Mouse (Mus musculus): ENCODE data around the gene Katna1.
"Not testable (repeated sequence)": the region's sequence is repeated elsewhere in the genome, so short reads cannot be mapped to it uniquely, and the experiment has no call there.

The Katna1 gene

DNA sequence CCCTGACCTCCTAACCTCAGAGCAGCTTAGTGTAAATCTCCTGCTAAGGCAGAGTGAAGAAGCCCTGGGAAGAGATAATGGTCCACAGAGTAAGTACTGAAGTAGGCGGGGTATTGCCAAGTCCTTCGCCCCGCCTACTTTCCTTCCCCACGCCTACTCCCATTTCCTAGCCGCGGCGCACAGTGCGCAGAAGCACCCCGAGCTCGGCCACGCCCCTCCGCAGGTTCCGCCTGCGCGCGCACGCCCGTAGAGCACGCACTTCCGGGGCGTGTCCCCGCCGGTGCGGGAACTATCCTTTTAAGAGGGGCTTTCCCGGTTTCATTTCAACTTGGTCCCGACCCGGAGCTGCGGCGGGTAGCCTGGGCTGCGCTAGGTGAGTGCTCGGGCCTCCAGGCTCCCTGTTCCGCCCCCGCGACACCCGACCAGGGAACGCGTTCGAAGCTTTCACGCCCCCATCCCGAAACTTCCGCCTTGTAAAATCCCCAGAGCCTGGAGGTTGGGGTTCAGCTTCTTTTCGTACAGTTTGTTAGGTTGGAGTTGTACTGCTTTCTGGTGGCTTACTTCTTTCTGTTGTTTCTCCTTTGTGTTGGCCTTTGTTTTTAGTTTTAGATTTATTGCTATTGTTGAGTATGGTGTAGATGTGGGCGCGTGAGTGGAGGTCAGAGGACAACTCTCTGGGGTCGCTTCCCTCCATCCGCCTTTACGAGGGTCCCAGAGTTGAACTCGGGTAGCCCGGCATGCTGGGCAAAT lies at the start of gene Katna1:
Katna1 (plus strand) TSS at position 250 of the 750 bp plus-strand sequence.
- DNase-seq: peak; percentile 86

DNA sequence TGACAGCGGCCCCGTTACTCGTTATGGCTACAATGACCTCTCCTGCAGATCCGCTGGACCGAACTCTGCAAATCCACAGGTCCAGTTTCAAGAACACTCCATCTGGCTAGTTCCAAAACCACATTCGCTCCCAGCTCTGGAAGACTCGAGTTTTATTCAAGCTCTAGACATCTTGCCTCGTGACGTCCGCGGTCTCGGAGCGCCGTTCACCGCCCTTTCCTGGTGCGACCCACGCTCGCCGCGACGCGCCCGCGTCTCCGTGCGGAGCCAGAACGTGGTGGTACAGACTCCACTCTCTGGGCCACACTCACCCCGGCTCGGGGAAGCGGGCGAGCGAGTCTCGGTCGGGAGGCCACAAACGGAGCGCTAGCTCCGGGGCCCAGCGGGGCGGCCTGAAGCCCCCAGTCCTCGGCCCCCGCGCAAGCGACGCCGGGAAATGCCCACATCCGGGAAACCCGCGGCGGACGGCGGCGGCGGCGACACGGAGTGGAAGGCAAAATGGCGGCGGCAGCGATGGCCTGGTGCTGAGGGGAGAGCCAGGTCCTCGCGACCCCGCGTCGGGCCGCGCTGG lies 45.0 kb upstream of the Katna1 start, which contains the start of the genes Pcmt1 and Lats1:
Pcmt1 (minus strand) TSS at position 406 of the 571 bp plus-strand sequence.
Lats1 (plus strand) TSS at position 484 of the 571 bp plus-strand sequence.
- DNase-seq: peak; percentile 80

DNA sequence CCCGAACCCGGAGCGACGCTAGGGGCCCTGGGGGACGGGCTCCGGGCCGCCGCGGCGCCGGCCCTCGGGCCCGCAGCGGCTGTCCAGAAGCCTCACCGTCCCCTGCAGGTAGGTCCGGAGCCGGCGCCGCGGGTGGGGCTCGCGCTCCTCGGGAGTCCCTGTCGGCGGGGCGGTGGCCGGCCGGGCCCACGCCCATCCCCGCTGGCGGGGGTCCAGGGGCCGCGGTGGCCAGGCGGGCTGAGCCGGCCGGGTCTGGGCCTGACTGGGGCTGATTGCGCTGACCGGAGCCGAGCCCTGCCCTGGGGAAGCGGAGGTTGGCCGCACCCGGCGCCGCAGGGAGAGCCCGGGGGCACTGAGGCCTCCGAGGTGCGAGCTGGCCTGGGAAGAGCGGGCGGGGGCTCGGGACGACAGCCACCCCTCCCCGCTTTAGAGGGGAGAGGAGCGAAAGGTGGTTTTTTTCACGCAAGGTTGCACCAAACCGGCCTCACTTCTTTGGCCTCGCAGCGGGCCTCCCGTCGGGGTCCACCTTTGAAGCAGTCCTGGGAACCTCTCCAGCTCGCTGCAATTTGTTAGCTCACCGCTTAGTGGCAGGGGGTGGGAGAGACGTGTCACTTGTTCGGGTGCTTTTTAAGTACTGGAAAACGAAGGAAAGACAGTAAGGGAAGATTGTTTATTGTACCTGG lies 44.3 kb upstream of the Katna1 start:
- DNase-seq: peak; percentile 73

DNA sequence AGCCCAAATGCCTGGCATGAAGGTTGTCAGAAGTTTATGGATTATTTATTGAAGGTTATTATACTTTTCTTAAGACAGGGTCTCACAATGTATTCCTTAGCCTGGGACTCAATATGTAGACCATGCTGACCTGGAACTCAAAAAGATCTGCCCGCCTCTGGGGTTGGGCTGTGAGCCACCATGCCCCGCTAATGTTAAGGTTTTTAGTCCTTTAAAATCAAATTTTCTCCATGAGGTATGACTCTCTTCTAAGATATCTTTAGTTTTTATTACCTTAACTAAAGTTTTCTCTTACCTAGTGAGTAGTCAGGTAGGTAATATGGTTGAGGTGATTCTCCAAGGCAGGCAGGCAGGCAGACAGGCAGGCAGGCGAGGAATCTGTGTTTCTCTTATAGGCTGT lies 43.6 kb upstream of the Katna1 start:
- DNase-seq: no peak

DNA sequence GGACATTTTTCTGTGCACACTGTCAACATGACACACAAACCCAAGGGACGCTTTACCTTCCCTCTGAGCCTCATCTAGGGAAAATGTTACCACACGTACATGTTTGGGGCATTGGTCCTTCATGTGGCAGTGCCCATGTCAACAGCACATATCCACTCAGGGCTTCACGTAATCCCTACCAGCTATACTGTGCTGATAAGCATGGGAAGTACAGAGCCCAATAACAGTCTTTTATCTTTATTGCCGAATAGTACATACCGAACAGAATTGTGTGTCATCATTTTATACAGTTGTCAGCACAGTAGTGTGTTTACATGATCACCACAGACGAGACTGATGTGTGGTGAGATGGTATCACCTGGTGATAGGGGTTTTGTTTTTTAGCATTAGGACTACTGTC lies 38.9 kb upstream of the Katna1 start:
- DNase-seq: no peak

DNA sequence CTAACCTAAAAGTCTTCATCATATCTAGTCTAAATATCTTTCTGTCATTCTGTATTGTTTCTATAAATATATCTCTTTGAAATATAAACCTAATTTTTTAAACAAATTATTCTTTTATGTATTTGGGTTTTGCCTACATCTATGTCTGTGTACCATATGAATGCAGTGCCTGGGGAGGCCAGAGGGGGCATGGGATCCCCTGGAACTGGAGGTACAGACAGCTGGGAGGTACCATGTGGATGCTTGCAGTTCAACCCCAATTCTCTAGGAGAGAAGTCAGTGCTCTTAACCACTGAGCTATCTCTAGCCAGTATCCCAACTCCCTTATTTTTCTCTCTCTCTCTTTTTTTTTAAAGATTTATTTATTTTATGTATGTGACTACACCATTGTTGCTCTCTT lies 30.5 kb upstream of the Katna1 start:
- no peak for DNase-seq

DNA sequence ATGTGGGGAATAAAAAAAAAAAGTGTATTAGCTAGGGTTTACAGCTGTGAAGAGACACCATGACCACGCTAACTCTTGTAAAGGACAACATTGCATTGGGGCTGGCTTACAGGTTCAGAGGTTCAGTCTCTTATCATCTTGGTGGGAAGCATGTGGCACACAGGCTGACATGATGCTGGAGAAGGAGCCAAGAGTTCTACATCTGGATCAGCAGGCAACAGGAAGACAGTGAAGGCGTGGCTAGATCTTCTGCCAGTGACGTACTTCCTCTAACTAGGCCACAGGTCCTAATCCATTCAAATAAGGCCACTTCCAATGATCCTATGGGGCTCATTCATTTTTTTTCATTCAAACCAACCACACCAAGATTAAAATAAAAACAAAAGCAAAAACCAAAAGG lies 25.7 kb upstream of the Katna1 start:
- DNase-seq: no peak

DNA sequence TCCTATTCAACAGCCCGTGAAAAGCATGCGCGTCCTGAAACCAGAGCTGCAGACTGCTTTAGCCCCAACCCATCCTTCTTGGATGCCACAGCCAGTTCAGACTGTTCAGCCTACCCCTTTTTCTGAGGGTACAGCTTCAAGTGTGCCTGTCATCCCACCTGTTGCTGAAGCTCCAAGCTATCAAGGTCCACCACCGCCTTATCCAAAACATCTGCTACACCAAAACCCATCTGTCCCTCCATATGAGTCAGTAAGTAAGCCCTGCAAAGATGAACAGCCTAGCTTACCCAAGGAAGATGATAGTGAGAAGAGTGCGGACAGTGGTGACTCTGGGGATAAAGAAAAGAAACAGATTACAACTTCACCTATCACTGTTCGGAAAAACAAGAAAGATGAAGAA lies 23.2 kb upstream of the Katna1 start:
- no peak for DNase-seq

DNA sequence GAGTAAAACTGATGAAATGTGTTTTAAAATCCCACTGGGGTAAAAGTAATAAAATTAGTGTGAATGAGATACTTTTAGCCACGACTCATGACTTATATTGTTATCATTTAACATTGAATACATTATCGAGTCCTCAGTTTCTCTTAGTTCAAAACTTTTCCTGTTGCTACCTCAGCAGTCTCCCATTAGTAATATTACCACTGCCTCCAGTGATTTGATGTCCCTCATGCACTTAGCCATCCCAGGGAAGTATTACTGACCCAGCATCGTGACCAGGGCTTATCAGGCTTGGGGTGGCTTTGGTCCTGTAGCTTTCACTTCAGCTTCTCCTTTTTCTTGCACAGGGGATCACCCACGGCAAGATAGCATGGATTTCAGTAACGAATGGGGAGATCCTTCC lies 15.7 kb upstream of the Katna1 start:
- no peak for DNase-seq

DNA sequence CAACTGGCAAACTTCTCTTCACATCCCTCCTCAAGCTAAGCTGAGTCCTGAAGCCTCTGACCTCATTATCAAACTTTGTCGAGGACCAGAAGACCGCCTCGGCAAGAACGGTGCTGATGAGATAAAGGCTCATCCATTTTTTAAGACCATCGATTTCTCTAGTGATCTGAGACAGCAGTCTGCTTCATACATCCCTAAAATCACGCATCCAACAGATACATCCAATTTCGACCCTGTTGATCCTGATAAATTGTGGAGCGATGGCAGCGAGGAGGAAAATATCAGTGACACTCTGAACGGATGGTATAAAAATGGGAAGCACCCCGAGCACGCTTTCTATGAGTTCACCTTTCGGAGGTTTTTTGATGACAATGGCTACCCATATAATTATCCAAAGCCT lies 13.3 kb upstream of the Katna1 start:
- DNase-seq: no peak

DNA sequence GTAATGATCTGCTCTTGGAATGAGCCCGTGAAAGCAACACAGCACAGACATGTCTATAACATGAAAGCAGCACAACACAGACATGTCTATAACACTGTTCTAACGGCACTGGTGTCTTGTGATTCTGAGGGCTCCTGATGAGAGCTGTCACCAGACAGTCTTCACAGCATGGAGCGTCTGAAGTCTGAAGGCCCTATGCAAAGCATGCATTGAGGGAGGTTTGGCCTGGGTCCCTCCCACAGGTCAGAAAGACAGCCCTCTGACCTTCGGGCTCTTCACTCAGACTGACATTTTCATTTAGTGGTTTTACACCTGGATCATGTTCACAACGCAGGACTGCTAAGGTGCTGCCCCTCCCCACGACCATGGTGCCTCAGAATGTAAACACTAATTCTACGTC lies 10.7 kb upstream of the Katna1 start:
- no peak for DNase-seq

DNA sequence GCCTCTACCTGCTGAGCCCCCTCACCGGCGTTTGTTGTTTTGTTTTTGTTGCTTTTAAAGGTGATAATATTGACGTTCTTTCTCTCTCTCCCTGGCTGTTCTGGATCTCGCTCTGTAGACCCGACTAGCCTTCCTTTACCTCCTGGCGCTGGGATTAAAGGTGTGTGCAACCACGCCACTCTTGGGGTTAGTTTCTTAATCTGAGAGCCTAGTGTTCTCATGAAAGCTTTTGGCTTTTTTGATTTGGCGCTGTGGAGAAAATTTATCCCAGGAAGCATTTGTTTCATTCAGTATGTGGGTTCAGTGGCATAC lies 657 bp downstream of the Katna1 start:
- DNase-seq: no peak

DNA sequence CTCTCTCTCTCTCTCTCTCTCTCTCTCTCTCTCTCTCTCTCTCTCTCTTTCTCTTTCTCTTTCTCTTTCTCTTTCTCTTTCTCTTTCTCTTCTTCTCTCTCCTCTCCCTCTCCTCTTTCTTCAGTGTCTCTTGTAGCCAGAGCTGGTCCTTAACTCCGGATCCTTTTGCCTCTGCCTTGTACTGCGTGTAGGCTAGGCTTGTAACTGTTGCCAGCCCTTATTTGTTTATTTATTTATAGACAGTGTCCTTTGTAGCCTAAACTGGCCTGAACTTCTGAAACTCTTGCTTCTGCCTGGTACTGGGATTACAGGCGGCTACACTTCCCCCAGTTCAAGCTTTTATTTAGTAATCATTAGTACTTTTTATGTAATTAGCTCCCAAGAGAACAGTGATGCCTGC lies 1.2 kb downstream of the Katna1 start:
- DNase-seq: no peak

DNA sequence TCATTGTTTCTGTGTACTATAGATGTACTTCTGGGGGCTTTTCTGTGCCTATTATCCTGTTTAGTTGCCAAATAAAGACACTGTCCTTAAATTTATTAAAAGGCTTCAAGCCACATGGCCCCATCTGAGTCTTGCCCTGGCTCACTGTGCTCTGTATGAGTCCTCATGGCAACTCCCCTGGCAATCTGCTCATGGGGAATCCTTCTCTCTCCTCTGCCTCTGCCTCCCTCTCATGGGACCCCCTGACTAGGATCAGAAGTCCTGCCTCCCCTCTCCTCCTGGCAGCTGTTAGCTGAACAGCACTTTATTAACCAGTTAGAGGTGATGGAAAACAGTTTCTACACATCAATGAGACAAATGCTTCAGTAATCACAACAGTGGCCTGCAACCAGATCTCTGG lies 5.8 kb downstream of the Katna1 start:
- DNase-seq: no peak

DNA sequence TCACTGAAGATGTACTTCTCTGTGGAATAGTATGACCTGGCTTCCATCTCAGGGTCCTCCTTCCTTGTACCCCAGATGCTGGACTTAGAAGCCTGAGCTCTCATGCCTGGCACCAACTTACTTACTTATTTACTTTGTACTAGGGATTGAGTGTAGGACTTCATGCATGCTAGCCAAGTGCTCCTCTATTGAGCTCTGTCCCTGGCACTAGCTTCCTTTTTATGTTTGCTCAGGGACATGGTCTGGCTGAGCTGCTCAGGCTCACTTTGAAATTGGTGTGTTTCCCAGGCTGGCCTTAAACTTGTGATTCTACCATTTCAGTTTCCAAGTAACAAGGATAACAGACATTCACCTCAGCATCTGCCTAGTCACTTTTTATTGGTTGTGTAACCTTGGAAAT lies 11.3 kb downstream of the Katna1 start:
- no peak for DNase-seq

DNA sequence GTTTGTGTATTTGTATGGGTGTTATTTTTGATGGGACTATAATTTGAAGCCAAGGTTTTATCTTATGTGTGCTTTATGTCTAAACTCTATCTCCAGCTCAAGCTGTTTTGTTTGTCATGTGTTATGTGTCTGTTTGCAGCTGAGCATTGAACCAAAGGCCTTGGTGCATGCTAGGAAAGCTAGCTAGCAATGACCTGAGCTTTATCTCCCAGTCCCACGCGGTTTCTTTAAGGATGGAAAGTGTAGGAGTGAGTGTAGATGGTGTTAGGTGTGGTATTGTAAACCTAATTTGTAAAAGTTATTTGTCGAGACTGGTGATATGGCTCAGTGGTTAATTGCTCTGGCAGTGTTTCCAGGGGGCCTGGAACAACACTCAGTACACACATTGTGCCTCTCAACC lies 12.1 kb downstream of the Katna1 start:
- no peak for DNase-seq

DNA sequence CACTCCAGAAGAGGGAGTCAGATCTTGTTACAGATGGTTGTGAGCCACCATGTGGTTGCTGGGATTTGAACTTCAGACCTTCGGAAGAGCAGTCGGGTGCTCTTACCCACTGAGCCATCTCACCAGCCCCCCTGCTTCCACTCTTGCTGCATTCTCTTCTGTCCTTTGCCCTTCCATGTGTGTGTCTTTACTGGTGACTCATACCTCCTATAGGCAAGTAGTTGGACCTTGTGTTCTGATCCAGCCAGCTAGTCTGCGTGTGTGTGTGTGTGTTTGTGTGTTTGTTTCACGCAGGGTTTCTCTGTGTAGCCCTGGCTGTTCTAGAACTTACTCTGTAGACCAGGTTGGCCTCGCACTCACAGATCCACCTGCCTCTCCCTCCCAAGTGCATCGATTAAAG lies 19.7 kb downstream of the Katna1 start:
- DNase-seq: not testable (repeated sequence)

DNA sequence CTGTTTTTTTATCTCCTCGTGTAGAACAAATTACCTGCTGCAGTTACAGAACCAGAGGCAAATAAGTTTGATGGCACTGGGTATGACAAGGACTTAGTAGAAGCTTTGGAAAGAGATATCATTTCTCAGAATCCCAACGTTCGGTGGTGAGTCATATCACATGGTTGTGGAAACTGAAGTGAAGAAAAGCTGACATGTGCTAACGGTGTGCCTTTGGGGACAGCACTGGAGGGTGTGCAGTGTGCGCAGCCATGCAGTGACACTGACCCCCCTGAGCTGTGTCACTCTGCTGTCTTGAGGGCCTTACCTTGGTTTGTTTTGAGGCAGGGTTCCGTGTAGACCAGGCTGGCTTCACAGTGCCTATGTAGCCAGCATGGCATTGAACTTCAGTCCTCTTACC lies 23.0 kb downstream of the Katna1 start:
- DNase-seq: no peak

DNA sequence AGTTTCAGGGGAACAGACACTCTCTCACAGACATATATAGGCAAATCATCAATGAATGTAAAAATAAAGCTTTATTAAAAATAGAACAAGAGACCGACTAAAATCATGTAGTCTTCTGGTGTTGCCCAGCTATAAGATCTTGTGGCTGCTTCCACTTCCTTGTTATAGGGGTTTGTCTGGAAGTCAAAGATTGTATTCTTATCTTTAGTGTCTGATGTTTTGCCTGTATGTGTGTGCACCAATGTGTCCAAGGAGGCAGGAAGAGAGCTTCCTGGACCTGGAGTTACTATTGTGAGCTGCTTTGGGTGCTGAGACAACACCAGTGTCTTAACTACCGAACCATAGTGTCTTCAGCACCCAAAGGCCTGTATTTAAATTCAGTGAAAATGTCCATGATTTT lies 31.7 kb downstream of the Katna1 start:
- DNase-seq: no peak

DNA sequence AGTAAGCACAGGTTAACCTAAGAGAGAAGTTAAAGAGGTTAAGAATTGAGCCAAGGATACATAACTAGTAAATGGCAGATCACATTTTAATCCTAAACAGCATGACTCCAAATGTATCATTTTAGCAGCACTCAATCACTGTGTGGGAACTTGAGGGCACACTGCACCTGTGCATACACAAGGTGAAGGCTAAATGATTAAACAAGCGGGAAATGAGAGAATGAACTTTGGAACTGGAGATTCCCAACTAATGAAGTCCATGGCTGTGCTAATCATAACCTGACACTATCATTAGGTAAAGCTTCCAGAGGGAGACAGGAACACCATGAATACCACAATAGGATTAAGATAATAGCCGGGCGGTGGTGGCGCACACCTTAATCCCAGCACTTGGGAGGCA lies 46.5 kb downstream of the Katna1 start:
- DNase-seq: no peak

DNA sequence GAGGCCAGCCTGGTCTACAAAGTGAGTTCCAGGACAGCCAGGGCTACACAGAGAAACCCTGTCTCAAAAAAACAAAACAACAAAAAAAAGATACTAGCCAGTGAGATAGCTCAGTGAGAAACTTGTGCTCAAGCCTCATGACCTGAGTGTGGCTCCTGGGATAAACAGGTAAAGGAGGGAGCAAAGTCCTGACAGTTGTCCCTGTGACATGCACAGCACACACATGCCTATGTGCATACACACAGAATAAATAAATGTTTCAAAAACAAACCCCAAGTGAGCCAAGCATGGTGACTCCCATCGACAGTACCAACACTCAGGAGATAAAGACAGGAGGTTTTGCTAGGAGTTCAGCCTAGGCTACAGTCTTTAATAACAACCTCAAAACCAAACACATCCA lies 47.0 kb downstream of the Katna1 start:
- no peak for DNase-seq

DNA sequence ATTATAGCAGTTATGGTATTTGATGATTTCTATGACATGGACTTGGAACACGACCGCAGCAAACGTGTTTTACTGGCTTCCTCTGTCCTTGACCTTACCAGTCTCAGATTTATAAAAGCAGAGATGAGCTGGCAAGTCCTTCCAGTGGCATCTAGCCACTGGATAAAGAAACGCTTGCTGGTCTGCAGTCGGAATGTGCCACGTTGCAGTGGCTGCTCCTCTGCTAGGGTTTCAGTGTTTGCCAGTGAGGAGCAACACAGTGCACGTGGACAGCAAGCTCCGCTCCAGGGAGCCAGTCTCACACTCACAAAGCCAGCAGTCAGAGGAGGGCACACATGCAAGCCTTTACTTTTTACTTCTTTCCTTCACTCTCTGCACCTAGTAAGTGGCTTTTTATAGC lies 49.6 kb downstream of the Katna1 start:
- DNase-seq: no peak

DNA sequence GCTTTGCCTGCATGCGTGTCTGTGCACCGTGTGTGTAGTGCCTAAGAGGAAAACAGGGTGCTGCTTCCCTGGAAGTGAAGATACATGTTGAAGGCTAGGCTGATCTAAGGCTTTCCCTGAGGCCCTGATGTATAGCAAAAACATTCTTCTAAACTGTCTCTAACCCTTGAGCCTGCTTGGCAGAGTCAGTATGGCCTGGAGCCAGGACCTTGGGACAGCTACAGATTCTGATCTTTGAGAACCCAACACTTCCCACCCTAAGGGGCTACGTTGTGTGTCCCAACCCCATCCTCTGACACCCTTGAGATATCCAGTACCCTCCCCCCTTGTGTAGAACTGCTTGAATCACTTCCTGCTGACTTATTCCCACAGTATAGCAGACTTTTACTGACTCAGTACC lies 52.6 kb downstream of the Katna1 start:
- peak; percentile 17 for DNase-seq

DNA sequence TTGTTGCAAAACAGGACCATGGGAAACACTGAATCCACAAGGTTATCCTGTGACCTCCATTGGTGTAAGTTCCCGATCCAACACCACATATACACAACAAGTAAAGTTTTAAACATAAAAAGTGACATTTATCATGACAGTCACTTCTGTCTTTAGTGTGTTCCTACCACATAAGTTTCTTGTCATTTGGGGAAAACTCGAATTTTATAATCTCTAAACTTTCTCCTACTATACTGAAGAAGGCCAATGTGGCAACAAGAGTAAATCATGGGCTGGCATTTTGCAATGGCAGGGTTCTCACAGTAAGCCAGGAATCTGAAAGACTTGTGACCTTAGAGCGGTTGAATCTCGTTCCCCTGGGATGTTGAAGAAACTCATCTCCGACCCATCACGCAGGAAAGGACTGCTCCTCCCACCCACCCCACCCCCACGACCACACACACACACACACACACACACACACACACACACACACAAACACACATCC lies 54.0 kb downstream of the Katna1 start:
- DNase-seq: no peak

All from cerebellum, adult 11-12 months (tissue).